ENCODE assay signal across 35 mouse cellular contexts in the genomic region with DNA sequence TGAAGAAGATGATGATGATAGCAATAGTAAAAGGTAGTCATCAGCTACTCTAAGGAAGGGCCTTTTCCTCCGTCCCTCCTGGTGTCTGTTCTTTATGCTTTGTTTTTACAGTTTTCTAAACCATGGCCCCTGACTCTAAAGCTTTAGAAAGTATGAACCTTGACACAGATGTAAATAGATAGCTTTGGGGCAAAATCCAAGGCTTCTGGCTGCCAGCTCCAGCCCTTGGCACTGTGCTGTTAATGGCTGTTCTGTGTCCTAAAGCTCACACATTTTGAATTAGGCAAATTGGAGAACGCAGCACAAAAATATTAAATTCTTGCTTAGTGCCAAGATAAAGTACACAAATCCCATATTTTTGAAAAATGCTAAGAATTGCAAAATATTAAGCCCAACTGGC.
"Had no signal": no experiment of that assay in that cellular context is flagged by ENCODE, and none has a peak within 500 bp of the region (broad histone marks: within the 10 kb centered on the region; RNA-seq: fewer than 3 reads in every experiment).

No protein-coding gene starts in this region.

- H3K4me1 ChIP-seq: heart, embryonic 15.5 days; intestine, embryonic 15.5 days had no signal

- H3K27ac ChIP-seq: heart, embryonic 10.5 days; heart, embryonic 13.5 days; heart, embryonic 15.5 days; hindbrain, embryonic 10.5 days; hindbrain, embryonic 12.5 days; hindbrain, embryonic 13.5 days; hindbrain, embryonic 14.5 days; hindbrain, embryonic 15.5 days; hindbrain, postnatal 0 days; intestine, embryonic 15.5 days; kidney, embryonic 15.5 days; kidney, postnatal 0 days; layer of hippocampus, adult 2 months had no signal

- H3K9me3 ChIP-seq: heart, embryonic 10.5 days; heart, embryonic 12.5 days; heart, embryonic 13.5 days; heart, embryonic 15.5 days; hindbrain, embryonic 10.5 days; hindbrain, embryonic 12.5 days; hindbrain, embryonic 13.5 days; hindbrain, embryonic 15.5 days; intestine, embryonic 15.5 days; kidney, embryonic 15.5 days had no signal

- H3K4me3 ChIP-seq: heart, embryonic 10.5 days; heart, embryonic 12.5 days; heart, embryonic 13.5 days; heart, embryonic 15.5 days; hindbrain, embryonic 10.5 days; hindbrain, embryonic 12.5 days; hindbrain, embryonic 13.5 days; hindbrain, embryonic 15.5 days; intestine, embryonic 15.5 days; kidney, embryonic 15.5 days; layer of hippocampus, adult 2 months had no signal

- H3K36me3 ChIP-seq: heart, embryonic 10.5 days; heart, embryonic 12.5 days; heart, embryonic 13.5 days; heart, embryonic 15.5 days; hindbrain, embryonic 10.5 days; hindbrain, embryonic 12.5 days; hindbrain, embryonic 13.5 days; hindbrain, embryonic 15.5 days; intestine, embryonic 15.5 days; kidney, embryonic 15.5 days had no signal

- H3K27me3 ChIP-seq: hindbrain, embryonic 12.5 days; hindbrain, embryonic 13.5 days; hindbrain, embryonic 15.5 days; intestine, embryonic 15.5 days had no signal

- H3K9ac ChIP-seq: heart, embryonic 12.5 days; heart, embryonic 13.5 days; heart, embryonic 15.5 days; hindbrain, embryonic 12.5 days; hindbrain, embryonic 13.5 days; hindbrain, embryonic 14.5 days; hindbrain, embryonic 15.5 days; intestine, embryonic 15.5 days; kidney, embryonic 15.5 days had no signal

- DNase-seq: heart, postnatal 10 days; heart, postnatal 14 days; heart, postnatal 36 days; heart, postnatal 4 days; kidney, adult 11 months; kidney, adult 18-20 months; kidney, adult 2 months; kidney, adult 8-10 months; kidney, adult 9 months; kidney, postnatal 10 days; kidney, postnatal 14 days; kidney, postnatal 25 days; kidney, postnatal 36 days; kidney, postnatal 4 days; layer of hippocampus, adult 9-11 months; layer of hippocampus, postnatal 36 days had no signal

- ATAC-seq: hindbrain, embryonic 16.5 days; hindbrain, postnatal 0 days; inflammation-experienced regulatory T-cells, adult 6 months; intestine, embryonic 15.5 days; intestine, embryonic 16.5 days; intestine, postnatal 0 days had no signal

- H3K4me2 ChIP-seq: heart, embryonic 11.5 days; heart, embryonic 12.5 days; heart, embryonic 13.5 days; heart, embryonic 15.5 days; hindbrain, embryonic 12.5 days; hindbrain, embryonic 13.5 days; hindbrain, embryonic 14.5 days; hindbrain, embryonic 15.5 days; intestine, embryonic 15.5 days; kidney, embryonic 15.5 days had no signal
